Mouse (Mus musculus): Measurements from ENCODE around the gene Rab6b. TPM values are rescaled to one million over a fixed set of nuclear protein-coding genes. Genes with fewer than 3 reads are reported as not detected.

Rab6b gene
- total RNA-seq, 2 experiments from 2014 or later: 2.8 to 3.0 TPM

DNA sequence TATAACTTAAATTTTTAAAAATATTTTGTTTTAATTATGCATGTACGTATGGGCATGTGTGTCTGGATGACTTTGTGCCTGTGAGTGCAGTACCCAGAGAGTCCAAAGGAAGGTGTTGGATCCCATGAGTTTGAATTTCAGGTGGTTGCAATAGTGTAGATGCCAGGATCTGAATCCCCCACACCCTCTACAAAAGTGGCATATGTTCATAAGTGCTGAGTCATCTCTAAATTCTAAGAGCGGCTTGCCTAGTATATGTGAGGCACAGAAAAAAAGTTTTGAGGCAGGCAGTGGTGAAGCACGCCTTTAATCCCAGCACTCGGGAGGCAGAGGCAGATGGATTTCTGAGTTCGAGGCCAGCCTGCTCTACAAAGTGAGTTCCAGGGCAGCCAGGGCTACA lies 94.2 kb downstream of the Rab6b start:
- DNase-seq: no peak

DNA sequence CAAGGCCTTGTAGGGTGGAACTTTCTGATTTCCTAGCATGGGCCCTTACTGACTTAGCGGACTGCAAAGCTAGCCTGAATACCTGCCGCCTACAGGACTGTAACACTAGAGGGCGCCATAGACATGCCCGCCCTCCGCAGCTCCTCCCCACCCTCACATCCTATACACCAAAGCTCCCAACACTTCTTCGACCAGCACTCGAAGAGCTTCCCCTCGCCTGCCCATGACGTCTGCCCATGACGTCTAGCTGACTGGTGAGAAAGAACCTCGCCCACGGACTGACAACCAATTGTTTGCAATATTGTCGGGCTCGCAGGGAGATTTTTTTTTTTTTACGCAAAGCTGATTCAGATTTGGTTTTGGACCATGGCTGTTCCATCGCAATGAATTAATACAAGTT lies 96.3 kb downstream of the Rab6b start:
- peak; percentile 65 to 73 for DNase-seq

DNA sequence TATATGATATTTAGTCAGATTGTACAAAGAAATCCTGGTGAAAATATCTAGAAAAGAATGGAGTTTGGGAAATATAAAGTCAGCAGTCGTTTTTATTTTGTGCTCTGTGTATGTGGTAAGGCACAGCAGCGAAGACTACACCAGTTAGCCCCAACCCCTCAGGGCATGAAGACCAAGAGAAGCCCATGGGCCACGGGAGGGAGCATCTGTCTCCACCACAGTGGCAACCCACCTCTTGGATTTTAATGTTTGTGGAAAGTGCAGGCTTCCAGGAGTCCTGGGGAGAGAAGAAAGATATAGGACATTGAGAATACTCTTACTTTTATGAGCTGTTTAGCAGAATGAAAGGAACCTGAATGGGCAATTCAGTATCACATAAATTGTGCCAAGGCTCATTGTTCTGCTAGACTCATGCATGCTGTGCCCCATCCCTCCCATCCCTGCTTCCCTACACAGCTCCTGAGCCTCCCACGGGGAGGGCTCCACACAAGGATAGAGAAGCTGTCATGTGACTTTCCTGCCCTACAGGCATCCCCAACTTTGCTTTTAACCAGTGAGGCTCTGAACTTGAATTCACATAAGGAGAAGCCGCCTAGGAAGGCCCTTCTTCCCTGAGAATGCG lies 97.3 kb downstream of the Rab6b start:
- no peak for DNase-seq

DNA sequence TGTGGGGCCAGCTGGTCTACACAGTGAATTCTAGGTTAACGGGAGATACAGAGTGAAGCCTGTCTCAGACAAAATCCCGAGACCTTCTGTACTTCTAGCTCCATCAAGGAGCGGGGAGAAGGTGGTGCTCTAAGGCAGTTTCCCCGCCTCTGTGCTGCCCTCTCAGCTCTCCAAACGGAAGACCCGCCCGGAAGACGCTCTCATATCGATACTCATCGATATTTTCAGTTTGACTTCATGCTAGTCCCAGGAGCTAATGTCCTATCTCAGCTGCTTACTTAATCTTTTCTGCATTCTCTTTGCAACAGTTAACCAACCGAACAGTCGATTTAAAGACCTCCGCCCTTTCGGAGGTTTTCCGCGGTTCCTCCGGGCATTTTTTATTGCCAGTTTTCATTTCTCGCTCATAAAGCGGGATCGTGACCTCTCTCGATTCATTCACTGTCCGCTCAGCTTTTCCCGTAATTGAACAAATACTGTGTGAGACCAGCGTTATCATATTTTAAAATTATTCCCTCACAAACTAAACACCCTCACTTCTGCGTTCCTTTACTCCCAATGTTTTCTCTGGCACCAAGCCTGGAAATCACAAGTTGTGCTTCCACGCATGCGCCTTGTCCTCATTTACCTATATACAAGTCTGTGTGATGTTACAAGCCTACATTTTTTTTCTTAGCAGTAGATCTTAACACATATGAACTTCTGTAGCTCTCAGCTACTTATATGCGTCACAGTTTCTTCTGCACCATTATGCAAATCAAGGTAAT lies 101.2 kb downstream of the Rab6b start:
- DNase-seq: no peak

DNA sequence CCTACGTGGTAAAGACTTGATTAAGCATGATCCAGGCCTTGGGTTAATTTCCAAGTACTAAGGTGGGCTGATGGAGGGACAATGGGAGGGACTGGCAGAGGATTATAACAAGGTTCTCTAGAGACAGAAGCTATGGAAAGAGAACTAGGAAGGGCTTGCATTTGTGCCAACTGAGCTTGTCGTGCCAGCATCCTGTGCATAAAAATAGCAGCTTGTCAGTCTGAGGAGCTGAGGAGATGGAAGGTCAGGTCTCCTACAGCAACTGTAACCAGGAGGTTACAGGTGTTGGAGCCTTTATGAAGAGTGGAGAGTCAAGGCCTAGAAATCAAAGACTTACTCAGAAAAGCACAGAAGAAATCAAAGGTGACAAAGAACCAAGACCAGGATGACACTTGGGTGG lies 102.0 kb downstream of the Rab6b start:
- DNase-seq: no peak

DNA sequence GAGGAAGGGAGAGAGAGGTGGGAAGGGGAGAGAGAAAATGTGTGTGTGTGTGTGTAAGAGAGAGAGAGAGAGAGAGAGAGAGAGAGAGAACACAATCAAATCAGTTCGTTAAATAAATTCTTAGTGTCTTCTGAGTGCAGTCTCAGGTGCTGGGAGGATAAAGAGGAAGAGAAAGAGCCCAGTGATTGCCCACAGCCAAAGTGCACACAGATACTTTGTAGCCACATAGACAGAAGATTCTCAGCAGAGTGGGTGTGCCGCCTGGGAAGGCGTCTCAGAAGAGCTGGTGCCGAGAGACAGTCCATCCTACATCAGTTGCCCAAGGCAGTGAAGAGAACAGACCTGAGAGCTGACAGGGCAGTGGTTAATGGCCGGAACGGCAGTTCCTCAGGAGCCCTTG lies 102.7 kb downstream of the Rab6b start:
- DNase-seq: no peak

DNA sequence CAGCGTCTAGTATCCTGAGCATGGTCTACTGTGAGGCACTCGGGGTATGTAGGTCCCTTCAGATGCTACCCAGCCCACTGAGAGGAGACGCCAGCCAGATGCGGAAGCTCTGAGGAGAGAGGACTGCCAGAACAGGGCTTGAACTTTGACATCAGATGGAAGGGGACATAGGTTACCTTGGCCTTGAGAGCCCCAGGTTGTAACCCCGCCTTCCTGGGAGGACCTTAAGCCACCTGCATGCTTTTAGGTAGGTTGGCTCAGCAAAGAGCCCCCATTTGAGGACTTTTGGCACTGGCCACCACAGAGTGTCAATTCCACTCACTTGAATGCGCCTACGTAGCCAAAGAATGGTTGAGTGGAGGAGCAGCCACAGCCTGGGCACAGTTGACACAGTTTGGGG lies 113.1 kb downstream of the Rab6b start:
- DNase-seq: no peak

DNA sequence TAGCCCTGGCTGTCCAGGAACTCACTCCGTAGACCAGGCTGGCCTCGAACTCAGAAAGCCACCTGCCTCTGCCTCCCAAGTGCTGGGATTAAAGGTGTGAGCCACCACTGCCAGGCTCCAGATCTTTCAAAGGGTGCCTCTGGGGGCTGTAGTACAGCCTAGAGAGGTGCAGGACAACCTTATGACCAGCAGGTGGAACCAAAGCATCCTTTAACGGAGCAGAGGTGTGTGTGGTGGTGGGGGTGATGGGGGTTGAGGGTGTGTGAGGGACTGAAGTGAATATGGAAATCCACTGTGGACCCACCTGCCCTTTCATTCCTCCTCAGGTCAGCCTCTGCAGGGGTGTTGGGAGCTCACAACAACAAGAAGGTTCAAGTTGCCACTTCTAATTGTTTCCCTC lies 113.9 kb downstream of the Rab6b start:
- peak in 1 of 2 experiments; percentile 44 for DNase-seq

DNA sequence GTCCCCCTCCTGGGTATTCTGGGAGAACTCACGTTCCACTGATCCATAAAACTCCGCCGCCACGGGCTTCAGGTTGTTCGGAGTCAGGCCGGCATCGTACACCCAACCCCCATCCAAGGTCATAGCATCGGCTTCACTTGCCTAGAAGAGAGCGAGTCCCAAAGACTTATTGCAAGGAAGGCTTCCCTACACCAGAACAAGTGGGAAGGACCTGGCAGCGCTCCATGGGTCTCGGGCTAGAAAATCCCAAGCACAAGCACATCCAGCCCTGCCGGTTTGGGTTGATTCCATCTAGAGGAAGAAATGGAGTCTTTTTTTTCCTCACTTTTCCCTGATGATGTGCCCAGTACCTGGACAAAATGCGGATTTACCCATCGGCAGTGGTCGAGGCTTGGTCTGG lies 115.2 kb downstream of the Rab6b start:
- DNase-seq: peak; percentile 21 to 58

DNA sequence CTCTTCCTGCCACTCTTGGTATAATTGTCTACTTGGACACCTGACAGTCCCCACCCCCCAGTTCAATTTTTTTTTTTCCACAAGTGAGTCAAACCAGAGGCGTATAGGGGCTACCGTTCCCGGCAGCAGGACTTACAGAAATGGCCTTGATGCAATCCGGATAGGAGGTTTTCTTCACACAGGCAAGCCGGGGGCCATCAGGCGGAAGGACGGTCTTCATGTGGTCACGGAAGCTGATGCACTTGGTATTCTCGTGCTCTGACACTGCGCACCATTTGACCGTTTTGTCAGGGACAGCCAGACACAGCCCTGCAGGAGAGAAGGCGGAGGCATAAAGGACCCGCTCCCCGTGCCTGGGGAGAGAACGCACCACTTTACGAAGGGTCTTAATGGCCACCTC lies 116.2 kb downstream of the Rab6b start:
- no peak for DNase-seq

DNA sequence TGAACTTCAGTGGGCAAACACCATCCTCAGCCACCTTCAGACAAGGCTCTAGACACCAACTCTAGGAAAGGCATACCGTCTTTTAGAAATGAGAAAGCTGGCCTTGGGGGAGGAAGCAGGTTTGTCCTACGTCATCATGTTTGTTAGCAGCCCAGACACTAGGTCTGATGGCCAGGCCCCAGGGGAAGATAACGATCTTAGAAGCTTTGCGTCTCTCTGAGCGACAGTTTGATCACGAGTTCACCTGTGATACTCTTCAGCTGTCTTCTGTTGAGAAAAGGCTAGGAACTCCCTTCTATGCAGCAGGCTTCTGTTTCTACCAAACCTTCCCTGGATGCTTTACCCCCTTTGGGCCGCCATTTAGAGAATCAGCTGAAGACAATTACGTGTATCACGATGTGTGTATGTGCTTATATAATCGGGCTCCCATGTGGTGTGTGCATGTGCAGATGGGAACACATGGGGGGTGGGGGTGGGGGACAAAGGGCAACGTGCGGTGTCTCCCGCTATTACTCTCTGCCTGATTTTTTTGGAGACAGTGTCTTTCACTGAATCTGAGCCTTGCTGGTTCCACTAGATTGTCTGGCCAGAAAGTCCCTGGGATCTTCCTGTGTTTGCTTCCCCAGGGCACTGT lies 116.9 kb downstream of the Rab6b start:
- no peak for DNase-seq

DNA sequence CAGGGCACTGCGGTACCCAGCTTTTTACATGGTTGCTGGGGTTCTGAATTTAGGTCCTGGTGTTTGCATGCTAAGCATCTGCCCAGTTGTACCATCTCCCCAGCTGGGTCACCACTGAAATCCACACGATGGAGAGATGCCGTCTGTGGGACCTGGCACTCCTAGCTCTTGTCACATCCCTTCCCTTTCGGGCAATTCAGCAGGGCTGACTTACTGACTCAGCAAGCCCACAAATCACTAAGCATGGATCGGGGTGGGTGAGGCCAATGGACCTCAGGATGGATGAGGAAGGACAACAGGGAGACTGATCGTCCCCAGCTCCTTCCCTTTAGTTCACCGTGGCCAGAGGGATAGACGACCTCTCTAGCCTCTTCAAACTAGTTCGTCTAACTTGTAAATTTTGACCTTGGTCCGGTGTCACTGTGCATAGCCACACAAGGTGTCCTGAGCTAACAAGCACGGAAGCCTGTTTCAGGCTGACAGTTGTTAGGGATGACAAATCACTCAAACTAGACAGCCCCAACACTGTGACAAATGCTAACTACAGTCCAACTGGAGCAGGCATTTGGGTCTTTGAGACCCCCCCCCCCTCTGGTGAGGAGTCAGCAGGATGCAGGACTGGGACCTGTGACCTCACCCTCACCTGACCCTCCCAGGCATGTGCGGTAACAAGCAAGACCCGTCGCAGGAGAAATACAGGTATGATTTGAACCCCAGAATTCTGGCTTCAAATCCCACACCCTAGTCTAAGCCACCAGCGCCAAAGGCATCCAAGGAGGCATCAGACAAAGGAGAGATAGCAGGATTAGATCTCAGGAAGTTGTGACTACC lies 117.7 kb downstream of the Rab6b start:
- DNase-seq: no peak

DNA sequence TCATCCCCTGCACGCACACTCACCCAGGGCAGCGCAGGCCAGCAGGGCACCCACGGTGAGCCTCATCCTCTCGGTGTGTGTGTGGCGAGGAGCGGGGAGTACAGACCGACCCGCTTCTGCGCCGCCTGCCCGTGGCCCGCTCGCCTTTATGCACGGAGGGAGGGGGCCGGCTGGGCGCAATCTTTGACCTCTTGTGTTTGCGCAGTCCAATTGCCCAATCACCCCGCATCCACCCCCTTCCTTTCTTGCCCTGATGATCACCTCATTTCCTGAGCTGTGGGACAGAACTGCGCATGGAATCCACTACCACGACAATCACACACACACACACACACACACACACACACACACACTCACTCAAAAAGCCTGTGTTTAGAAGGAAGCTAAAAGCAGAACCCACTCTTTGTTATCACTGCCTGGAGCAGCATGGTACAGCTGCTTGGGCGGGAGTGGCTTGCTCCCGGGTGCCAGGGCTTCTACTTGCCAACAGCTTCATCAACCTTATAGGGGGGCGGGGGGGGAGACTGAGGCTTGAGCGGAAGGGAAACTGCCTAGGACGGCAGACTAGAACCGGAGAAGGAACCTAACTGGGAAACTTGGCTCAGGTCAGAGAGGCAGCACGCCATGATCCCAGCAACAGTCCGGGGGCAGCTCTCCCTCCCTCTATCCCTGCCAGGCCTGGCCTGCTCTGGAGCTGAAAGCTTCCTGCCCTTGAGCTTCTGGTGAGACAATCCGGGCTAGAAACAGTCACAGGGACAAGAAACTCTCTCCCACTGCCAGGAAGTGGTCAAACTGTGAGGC lies 118.8 kb downstream of the Rab6b start, which contains the start of the genes Gm20425 and Trf:
Gene Gm20425 (minus strand): TSS at position 157 of the 801 bp plus-strand sequence.
Gene Trf (minus strand): TSS at position 294 of the 801 bp plus-strand sequence.
- DNase-seq: peak; percentile 32 to 57

DNA sequence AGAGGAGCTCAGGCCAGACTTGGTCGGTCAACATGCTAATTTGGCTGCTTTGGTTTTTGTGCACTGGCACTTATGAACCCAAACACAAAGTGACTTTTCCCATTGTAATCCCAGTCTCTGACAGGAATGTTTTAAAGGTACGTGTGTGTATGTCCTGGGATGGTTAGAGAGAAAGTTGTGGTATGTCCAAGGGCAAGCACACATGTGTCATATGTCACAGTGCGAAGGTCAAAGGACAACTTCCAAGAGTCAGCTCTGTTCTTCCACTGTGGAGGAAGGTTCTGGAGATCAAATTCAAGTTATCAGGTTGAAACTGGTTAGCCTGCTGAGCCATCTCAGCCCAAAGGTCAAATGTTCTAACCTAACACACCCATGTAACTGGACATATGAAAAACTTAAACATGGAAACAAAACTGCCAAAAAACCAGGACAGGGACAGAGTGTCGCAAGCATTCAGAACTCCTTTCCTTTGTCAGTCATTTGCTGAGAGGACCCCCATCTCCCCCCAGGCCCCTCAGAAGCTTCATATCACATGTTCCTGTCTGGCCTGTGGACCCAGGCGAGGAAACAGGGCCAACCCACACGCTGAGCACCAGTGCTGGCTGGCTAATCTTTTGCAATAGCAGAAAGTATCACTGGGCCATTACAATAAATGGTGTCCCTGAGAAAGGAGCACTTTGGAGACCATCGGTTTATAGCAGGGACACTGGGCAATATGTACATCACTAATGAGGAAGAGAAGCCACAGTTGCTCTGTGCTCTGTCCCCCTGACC lies 120.8 kb downstream of the Rab6b start:
- no peak for DNase-seq

DNA sequence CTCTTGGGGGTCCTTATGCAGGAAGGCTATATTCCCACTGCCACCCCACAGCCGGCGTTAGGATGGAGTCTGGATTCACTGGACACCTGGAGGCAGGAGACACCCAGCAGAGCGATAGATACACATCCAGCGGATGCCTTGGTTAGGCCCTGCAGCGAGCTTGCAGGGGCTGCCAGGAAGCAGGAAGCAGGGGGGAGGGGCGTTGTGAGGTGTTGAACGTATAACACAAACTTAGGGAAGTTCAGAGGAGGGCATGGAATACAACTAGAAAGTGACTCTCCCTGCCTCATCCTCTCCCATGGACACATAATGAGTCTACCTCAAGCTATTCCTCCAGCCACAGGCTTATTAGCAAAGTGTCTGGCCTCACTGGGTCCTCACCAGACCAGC lies 121.4 kb downstream of the Rab6b start:
- no peak for DNase-seq

DNA sequence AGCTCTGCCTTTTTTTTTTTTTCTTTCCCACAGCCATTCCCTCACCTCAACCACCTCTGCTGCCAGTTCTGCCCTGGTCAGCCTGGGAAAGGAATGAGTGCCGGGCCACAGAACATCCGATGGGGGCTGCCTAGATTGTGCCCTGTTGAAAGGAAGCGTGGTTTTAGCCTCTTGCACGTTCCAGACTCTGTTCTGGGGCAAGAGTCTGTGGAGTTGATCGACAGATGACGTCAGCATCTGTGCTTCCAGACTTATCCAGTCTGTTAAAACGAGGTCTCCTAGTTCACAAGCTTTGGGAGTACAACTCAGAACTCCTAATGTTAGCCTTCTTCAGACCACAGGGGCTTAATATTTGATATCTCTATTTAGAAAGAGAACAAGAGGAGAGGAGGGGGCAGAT lies 122.5 kb downstream of the Rab6b start:
- DNase-seq: no peak

DNA sequence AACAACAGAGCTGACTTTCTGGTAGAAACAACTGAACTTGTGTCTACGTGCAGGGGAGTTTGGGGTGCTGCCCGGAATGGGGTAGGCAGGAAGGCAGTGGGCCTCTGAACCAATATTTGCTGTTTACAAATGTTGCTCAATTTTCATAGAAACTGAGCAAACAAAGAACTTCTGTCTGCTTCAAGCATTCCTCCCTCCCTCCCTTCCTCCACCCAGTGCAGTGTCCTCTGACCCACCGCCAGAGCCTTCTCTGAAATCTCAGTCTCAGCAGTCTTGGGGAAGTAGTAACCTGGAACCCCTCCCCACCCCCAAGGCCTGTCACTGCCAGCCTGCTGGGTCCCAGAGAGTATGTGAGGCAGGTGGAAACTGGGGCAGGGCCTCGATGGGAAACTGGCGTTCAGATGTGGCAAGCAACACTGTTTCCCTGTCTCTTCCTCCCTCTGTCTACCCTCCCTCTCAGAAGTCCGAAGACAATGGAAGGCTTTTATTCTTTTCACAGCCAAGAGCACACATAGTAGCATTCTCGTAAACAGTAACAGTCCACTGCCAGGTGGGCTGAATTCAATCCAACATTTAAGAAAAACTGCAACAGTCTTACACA lies 123.1 kb downstream of the Rab6b start:
- DNase-seq: peak in 1 of 2 experiments; percentile 15
